Mouse (Mus musculus): ENCODE results near the gene Arid3b. TPM values are rescaled to one million over a fixed set of nuclear protein-coding genes. Genes with fewer than 3 reads are reported as not detected.
"Not testable (repeated sequence)": the region's sequence is repeated elsewhere in the genome, so short reads cannot be mapped to it uniquely, and the experiment has no call there.

The Arid3b gene
- total RNA-seq (2021) = 1 to 10 TPM; 3.7 to 4.9 TPM
- long read RNA-seq, experiment 1, partial matches to known transcripts = 1 of 1 reads
- long read RNA-seq, experiment 1, other reads (novel, unspliced or antisense) = 0 of 1 reads
- long read RNA-seq, experiment 2, partial matches to known transcripts = 0 of 1 reads
- long read RNA-seq, experiment 2, other reads (novel, unspliced or antisense) = 0 of 1 reads

DNA sequence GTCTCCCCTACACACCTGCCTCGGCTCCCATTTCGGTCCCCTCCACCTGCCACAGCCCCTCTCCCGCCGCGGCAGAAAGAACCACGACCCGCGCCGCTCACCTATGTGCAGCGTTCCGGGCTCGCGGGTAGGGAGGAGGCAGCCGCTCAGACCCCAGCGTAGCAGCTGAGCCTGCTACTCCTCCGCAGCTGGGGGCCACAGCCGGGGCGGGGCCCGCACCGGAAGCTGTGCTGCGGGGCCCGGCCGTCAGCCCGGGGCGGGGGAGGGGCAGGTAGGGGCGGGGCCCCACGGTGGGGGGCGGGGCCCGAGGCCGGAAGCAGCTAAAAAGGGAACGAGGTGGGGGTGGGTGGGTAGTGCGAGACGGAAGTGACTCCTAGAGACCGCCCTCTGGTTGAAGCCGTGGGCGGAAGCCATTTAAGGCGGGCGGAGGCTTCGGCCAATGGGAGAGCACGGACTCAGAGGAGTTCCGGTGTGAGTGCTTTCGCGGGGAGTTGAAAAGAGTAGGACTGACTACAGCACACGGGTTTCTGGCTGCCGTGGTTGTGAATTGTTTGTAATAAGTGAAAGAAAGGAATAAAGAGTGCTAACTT, at the start of gene Arid3b:
Gene Arid3b, minus strand, starts transcription at position 213 of the 590 bp plus-strand sequence.
- DNase-seq = peak; percentile 93 to 96

DNA sequence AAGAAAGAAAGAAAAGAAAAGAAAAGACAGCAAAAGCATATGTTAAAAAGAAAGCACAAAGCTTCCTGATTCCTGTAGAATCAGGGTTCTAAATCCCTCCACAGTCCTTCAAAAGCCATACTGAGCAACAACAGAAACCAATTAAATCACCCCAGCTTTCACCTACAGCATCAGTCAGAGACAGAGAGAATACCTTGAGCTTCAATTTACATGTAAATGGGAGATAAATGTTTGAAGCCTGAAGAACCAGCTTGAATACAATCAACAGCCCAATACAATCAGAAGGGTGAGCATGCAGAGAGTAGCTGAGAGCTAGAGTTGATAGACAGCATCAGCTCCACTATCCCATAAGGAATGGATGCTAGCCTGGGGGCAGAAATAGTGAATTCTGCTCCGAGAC, 46.8 kb upstream of the Arid3b start:
- DNase-seq = no peak

DNA sequence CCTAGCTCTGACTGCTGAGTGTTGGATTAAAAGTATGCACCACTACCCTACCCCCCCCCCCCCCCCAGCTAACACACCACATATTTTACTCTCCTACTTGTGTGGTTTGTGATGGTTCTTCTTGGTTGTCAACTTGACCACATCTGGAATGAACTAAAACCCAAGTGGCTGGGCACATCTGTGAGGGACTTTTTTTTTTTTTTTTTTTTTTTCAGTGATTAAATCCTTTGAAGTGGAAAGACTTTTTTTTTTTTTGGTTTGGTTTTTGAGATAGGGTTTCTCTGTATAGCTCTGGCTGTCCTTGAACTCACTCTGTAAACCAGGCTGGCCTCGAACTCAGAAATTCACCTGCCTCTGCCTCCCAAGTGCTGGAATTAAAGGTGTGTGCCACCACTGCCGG, 45.2 kb upstream of the Arid3b start:
- not testable (repeated sequence) for DNase-seq

DNA sequence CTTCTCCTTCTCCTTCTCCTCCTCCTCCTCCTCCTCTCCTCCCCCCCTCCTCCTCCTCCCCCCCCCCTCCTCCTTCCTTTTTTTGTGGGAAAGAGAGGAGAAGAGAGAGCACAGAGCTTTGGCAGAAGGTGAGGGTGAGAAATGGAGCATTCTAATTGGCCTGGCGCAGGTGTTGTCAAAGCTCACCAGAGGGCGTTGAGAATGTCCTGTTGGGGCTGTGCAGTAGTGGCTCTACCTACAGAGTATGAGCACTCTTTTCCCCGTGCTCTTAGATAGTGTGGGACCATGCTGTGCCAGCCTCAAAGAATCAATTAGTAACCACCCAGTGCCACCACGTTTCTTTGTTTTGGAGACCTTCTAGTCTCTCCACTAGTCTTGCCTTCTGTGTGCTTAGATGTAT, 43.7 kb upstream of the Arid3b start:
- DNase-seq = no peak

DNA sequence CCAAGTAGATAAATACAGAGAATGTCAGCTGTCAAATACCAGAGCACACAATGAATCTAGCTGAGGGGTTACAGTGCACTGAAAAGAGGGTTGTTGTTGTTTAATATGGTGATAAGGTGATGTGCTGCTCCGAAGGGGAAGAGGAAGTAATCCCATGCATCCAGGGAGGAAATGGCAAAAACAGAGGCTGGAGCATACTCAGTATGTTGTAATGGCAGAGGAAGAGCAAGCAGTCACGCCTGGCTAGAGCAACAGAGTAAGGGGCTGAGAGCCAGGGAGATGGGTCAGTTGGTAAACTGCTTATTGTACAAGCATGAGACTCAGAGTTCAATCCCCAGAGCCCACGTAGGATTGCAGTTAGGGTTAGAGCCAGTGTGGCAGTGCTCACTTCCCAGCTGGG, 42.6 kb upstream of the Arid3b start:
- DNase-seq = no peak

DNA sequence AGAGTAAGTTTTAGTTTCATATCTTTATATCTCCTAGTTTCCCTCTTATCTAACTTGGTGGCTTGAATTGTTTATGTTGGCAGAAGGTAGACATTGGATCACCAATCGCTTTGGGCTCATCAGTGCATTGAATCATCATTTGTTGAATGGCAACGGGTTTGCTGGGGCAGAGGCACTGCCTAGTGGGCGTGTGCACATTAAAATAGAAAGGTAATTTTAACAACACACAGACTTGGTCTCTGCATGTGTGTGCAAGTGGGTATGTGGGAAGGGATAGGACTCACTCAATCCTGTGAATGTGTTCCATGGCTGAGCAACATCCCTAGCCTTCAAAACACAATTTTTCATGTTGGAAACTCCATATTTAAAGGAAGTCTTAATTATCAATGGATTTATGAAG, 38.4 kb upstream of the Arid3b start:
- DNase-seq = no peak

DNA sequence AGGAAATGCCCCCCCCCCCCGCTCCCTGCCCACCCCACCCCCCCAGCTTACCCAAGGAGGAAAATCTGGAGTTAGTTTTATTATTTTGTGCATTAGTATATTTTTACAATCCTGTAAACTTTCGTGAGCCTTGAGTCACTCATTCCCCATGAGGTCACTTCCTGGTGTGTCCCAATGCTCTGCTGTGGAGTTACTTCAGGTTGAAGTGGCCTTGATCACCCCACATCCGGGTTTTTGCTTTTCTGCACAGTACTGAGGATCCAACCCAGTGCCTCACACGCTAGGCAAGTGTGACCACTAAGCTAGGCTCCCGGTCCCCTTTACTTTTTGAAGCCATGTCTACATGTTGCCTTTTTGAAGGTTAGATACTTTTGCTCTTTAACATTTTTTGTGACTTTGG, 37.5 kb upstream of the Arid3b start:
- DNase-seq = no peak

DNA sequence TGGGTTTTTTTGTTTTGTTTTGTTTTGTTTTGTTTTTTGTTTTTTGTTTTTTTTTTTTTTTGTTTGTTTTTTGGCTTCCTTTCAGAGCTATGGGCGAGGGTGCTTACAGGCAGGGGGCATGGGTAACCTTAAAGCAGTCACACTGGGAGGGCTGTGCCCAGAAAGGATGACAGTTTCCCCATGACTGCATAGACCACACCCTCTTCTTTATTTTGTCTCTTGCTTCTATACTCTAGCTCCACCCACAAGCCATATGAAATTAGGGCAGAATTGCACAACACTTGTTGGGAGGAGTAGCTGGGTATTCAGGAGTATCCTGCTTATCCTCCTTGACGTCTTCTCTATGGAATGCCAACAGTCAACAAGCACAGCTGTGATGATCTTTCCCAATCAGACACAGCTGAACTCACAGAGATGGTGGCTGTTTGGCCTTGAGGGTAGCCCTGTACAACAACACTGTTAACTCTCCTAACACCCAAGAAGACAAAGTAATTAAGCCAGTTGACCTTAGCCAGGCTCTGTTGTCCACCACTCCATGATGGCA, 33.8 kb upstream of the Arid3b start:
- no peak for DNase-seq

DNA sequence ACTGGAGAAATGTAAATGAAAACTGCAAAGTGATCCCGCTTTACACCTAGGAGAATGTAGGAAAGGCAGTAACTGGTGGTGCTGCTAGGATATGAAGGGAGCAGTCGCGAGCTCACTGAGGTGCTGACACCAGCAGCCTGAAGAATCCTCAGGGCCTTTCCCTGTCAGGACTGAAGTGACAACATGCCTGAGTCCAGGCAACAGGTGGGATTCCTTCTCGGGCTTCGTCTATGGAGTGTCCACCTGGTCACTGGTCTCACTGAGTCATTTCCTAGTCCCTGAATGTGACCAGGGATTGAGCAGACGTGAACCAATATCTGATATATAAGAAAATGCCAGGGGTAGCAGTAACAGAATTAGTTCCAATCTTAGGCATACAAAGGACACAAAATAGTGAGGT, 32.2 kb upstream of the Arid3b start:
- DNase-seq = no peak

DNA sequence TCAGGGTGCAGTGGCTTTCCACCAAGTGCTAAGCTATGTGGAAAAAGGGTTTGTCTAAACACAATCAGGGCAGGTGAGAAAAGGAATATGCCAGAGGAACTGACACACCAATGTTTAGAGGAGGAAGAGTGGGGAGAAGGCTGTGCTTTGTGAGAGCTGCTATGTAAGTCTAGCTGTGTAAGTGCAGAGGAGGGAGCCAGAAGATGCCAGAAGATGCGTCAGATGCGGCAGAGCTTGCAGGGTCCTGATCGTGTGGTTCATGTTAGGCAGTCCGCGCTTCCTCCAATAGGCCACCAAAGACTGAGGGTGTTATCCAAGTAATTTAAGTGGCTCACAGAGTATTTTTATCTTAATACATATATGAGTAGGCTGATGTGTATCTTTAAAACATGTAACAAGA, 31.3 kb upstream of the Arid3b start:
- no peak for DNase-seq

DNA sequence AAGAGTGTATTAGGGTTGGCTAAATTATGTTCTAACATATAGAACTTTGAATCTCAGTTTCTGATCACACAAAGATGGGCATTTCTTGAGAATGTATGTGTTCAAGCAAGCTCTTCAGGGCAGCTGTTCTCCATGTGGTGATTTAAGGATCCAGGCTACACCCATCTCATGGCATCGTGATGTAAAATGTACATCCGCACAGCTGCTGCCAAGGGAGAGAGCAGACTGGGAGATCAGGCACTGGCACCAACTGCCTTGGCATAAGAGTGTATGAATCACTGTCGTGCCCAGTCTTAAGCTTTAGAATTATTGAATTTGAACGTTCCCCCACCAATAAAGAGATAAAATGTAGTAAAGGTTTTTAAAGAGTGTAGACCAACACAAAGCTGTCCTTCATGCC, 30.6 kb upstream of the Arid3b start:
- no peak for DNase-seq

DNA sequence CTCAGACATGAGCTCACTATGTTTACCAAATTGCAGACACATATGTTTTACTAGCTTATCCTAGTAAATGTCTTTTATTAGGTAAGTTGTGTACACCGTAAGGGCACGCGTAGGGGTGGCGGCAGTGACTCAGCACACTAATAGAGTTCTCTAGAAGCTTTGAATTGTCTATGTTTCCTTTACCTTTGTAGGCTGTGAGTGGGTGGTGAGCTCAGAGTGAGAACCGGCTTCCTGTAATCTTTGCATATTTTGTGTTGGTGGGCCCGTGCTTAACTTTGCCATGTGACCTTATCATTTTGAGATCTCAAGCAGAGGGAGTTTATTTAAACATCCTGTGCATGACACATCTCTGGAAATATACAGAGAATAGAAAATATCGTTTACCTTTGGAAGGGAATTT, 29.9 kb upstream of the Arid3b start:
- no peak for DNase-seq

DNA sequence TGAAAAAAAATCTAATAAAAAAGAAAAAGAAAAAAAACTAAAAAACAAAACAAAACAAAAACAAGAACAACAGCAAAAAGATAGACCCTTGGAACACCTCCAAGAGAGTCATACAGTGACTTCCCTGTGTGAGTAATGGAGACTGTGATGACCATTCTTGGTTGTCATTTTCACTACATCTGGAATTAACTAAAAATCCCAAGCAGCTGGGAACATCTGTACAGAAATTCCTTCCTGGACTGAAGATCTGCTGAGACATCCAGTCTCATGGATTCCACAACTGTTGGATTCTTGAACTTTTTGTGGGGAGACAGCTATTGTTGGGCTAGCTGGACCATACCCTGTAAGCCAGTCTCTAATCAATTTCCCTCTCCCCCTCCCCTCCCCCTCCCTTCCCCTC, 27.7 kb upstream of the Arid3b start:
- peak; percentile 31 to 44 for DNase-seq

DNA sequence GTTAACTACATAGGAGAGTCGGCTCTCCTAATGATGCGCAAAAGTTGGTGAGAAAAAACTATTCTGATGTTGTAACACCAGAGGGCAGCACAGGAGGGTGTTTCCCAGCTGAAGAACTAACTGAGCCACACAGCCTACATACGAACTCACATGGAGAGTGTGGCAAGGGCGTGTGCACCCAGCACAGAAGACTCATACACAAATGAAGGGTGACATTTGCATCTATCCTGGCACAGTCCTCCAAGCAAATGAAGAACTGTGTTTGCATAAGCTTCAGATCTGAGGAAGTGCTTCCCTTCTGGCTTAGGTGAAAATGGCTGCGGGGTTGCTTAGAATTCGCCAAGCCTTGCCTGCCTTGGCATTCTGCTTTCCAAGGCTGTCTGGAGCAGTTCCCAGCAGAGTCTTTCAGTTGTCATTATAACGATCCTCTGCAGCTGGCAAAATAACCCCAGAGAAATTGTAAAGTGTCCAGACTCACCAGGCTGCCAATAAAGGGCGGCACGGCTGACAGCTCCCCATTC, 25.4 kb upstream of the Arid3b start:
- peak; percentile 51 to 65 for DNase-seq

DNA sequence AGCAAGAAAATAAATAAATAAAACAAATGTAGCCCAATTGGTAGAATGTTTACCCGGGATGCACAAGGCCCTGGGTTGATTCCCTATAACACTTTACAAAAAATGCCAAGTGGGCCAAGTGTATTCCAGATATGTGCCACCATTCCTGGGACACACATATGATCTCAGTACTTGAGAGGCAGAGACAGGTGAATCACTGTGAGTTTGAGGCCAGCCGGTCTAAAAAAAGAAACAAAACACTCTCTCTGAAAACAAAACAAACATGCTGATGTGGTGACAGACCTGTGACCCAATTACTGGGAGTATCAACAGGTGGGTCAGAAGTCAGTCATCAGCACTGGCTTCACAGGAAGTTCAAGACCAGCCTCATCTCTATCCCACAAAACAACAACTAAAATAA, 19.9 kb upstream of the Arid3b start:
- DNase-seq = no peak

DNA sequence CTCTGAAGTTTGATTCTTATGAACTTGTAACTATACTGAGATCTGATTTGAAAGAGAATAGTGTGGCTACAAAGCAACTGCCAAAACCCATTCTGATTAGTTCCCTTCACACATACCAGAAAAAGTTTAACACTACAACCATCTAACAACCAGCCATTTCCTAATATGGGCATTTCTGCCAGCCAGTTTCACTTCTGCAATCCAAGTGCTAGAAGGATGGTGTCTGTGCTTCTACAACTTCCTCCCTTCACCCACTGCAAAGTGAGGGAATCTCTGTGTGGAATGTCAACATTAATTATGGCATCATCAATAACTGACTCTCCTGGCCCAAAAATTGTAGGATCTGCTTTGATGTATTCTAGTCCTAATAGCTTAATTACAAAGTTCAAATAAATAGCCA, 17.7 kb upstream of the Arid3b start:
- DNase-seq = peak in 1 of 2 experiments; percentile 51

DNA sequence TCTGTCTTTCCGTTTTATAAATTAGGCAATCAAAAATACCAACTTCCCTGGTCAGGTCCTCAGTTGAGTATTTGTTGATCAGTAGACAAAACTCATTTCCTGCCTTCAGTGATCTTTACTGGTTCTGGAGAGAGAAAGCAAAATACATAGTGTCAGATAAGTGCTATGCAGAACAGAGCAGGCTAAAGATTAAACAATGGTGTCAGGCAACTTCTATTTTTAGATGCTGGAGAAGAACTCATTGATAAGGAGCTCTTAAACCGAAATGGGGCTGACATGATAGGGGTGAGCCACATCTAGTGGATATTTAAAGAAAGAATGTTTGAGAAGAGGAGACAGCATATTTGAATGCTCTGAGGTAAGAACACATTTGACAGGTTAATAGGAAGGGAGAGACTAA, 2.4 kb upstream of the Arid3b start:
- DNase-seq = no peak

DNA sequence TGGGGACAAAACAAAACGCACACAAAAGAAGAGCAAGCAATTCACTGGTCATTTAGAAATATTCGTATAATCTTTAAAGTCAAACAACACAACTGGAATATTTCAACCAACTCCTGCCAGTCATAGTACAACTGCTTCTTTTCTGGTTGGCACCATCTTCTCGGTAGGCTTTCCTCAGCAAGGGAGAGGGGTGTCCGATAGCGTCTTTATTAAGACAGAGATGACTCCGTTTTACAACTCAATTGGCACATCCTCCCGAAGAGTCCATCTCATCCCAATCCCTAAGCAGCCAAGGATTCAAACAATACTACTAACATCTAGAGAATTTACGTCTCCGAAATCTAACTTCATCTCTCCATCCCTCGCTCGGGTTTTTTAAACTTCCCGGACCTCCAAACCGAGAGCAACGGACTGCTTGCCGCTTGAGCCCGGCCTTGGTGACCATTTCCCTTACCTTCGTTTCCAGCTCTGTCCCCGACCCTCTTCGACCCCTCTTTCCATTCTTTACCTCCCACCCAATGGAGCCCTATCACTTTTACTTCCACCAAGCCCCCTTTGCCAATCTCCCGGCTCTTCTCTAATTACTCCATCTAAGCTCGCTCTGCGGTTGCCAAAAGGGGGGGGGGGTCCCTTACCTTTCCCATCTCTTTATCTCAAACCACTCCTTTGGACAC, 615 bp downstream of the Arid3b start:
- peak in 1 of 2 experiments; percentile 33 for DNase-seq

DNA sequence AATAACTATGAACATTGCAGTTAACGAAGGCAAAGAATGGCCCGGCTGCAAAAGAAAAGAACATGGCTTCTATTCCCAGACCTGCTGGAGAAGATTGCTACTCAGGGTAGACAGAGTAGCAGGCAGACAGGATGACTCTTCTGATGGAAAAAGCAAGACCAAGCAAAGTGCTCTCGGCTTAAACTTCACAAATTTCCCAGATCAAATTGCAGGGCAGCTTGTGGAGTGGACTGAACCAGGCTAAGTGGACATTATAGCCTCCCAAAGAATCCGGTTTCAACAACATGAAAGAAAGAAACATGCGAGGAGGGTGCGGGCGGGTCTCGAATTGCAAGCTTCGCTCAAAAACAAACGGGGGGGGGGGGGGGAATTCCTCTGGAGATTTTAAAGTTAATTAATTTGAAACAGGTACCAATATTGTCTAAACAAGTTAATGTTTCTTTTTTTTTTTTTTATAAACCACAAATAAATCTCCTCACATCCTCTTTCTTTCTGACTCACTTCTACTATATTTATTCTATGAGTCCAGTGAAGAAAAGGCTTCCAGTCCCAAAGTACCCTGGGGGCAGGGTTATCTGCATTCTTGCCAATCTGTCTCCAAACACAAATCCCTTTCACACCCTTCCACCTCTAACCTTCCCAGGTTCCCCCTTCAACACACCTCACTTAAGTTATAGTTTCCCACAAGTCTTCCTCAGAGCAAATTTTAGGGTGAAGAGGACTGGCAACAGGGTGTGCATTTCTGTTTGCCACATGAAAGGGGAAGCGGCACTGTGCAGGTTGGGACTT, 1.8 kb downstream of the Arid3b start:
- no peak for DNase-seq

DNA sequence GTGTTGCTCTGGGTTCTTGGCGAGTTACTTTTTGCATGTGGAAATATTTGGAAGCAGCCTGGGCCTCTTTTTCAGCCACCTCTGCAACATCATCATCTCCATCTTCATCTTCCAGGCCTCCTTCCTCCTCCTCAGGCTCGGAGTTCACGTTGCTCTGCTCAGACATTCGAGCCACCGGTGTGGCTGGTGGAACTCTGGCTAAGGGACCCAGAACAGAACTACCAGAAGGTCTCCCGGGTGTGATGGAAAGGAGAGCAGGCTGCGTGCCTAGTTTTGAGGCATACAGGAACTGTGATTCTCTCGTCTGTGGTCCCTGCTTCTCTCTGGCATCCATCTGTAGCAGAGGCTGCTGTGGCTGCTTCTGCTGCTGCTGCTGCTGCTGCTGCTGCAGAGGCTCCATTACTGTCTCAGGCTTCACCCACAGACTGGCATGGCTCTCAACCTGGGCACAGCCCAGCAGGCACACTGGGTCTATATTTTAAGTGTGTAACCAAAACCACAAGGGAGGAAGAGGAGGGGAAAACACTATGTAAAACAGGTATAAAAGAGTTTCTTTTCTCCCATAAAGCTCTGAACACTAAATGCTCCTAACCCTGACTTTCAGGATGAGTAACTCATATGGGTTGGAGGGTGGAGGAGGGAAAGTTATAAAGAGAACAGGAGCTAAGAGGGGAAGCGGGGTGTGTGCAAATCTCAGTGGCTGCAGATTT, 2.7 kb downstream of the Arid3b start:
- DNase-seq = no peak

DNA sequence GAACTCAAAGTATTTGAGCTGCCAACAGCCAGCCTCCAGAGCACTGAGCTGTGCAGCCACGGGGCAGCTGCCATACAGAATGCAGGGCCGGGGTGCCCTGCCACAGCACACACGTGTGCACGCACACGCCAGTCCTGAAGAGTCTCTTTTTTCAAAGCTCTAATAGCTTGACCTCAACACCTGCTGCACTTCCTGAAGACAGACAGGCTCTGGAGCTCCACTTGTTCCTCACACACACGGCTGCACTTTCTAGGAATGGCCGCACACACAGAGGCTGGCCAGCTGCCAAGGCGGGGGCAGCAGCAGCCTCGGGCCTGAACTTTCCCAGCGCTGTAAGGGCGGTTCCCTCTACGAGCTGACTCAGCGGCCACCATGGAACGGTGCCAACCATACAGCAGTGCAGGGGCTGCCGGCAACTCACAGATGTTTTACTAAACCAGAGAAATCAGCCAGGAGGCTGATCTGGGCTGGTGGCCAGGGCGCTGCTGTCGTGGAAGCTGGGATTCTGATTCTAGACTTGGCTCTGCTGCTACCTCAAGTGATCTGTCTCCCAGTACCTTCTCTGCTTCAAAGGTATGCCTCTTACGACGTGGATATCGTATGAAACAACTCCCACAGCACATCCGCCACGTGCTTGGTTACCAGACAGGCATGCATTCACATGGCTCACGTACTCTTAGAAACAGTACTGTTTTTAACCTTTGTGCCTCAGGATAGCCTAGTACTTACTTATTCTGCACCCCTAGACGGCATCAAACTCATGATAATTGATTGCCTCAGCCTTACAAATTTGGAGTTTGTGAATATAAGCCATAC, 5.1 kb downstream of the Arid3b start:
- peak; percentile 96 to 97 for DNase-seq

Data from heart, adult 18-20 months (tissue).